Mouse (Mus musculus) cerebellum, adult 2 months (tissue): ENCODE data around the gene Adprm. TPM values are rescaled to one million over a fixed set of nuclear protein-coding genes. Genes with fewer than 3 reads are reported as not detected.

Source experiments
- DNase-seq, 2 experiments: peaks; one replicate each; pipeline ENCODE4 v3.0.0; 2021
- H3K27ac ChIP-seq: fragments of 200-500 bp; 2 replicates; pipeline ENCODE4 v1.5.1; 2012; ENCODE audit warnings: low read length, control low read depth, inconsistent platforms; ENCODE audit not compliant: insufficient read depth
- H3K27me3 ChIP-seq: fragments of 200-500 bp; 2 replicates; pipeline ENCODE4 v1.6.1; 2012; ENCODE audit warnings: inconsistent platforms, mild to moderate bottlenecking, low read length, moderate library complexity; ENCODE audit not compliant: control insufficient read depth, insufficient read depth
- H3K4me1 ChIP-seq: fragments of 200-500 bp; 2 replicates; pipeline ENCODE4 v1.6.1; 2011; ENCODE audit warnings: low read length; ENCODE audit not compliant: control insufficient read depth, insufficient read depth
- H3K4me3 ChIP-seq: fragments of 200-500 bp; replicated peaks from 2 replicates; pipeline ENCODE3; 2011; ENCODE audit warnings: mild to moderate bottlenecking, low read depth, low read length, control low read depth; ENCODE audit not compliant: insufficient read depth
- CTCF ChIP-seq: fragments of 200-500 bp; IDR thresholded peaks from 2 replicates; pipeline ENCODE4 v1.5.1; 2011; ENCODE audit warnings: low read depth, mild to moderate bottlenecking, control low read depth, low read length, moderate library complexity, borderline replicate concordance; ENCODE audit not compliant: insufficient read depth
- POLR2A ChIP-seq: fragments of 200-500 bp; IDR thresholded peaks from 2 replicates; pipeline ENCODE4 v1.6.1; 2011; ENCODE audit warnings: low read length, control low read depth, borderline replicate concordance; ENCODE audit not compliant: insufficient read depth
- WGBS: fragments of 180-500 bp; shearing (Covaris S2); methylation state at CpG from one replicate; pipeline ENCODE4 v1.1.7; 2018; 5-methylcytosine and 5-hydroxymethylcytosine counted together
- polyA plus RNA-seq: library from polyadenylated mRNA; depleted of rRNA; stranded (reverse); fragments of >200 nt; gene quantifications from 2 replicates; pipeline ENCODE4 v1.2.3, GENCODE M21; 2012

Gene Adprm
- polyA plus RNA-seq, 1 experiment, result 28.9 TPM

- no peak overlapping the region for H3K27ac ChIP-seq
- H3K4me3 ChIP-seq, result no peak overlapping the region
- no peak for DNase-seq
- no peaks in the 10 kb centered on the region for H3K27me3 ChIP-seq
- TF ChIP-seq CTCF (no peak), POLR2A (no peak)
- WGBS, result 84% methylated on average over 5 of the region's 5 CpGs
- H3K4me1 ChIP-seq, result no peaks in the 10 kb centered on the region; the same call in 1 of the 2 replicates
Observed at GRCm38 (mm10) chr11:67047199-67047598, 5.2 kb downstream of the Adprm start.

- Histone ChIP-seq H3K27ac (no peak overlapping the region), H3K27me3 (no peaks in the 10 kb centered on the region), H3K4me1 (no peaks in the 10 kb centered on the region; the same call in 1 of the 2 replicates), H3K4me3 (no peak overlapping the region)
- TF ChIP-seq CTCF, result no peak
- no peak for TF ChIP-seq POLR2A
- no peak for DNase-seq
- WGBS, result 85% methylated on average over 6 of the region's 6 CpGs
Observed at GRCm38 (mm10) chr11:67044959-67045358, 7.4 kb downstream of the Adprm start.

- 42% methylated on average over 8 of the region's 8 CpGs for WGBS
- TF ChIP-seq CTCF (no peak), POLR2A (no peak)
Observed at GRCm38 (mm10) chr11:67043007-67043406, 9.4 kb downstream of the Adprm start.

GRCm38 (mm10) chr11:67040483-67040882 is 11.9 kb downstream of the Adprm start:
- 96% methylated on average over 6 of the region's 6 CpGs for WGBS
- H3K27ac ChIP-seq, result no peak overlapping the region
- no peak overlapping the region for H3K4me3 ChIP-seq
- TF ChIP-seq CTCF (no peak), POLR2A (no peak)
- peaks cover 3% of the 10 kb centered on the region; the same call in 1 of the 2 replicates for H3K4me1 ChIP-seq
- no peak for DNase-seq
- no peaks in the 10 kb centered on the region for H3K27me3 ChIP-seq

More at GRCm38 (mm10) chr11:67043007-67043406, 9.4 kb downstream of the Adprm start:
- DNase-seq, result no peak
- no peak overlapping the region for H3K27ac ChIP-seq
- no peak overlapping the region for H3K4me3 ChIP-seq
- no peaks in the 10 kb centered on the region for H3K27me3 ChIP-seq
- peaks cover 3% of the 10 kb centered on the region; the same call in 1 of the 2 replicates for H3K4me1 ChIP-seq

GRCm38 (mm10) chr11:67039799-67040198 is 12.6 kb downstream of the Adprm start:
- TF ChIP-seq POLR2A (no peak), CTCF (no peak)
- Histone ChIP-seq H3K4me1 (peaks cover 3% of the 10 kb centered on the region; the same call in 1 of the 2 replicates), H3K27me3 (no peaks in the 10 kb centered on the region), H3K4me3 (no peak overlapping the region), H3K27ac (no peak overlapping the region)
- DNase-seq, result no peak
- 92% methylated on average over 3 of the region's 3 CpGs for WGBS

GRCm38 (mm10) chr11:67036892-67037291 is 15.5 kb downstream of the Adprm start:
- Histone ChIP-seq H3K27me3 (no peaks in the 10 kb centered on the region), H3K27ac (no peak overlapping the region), H3K4me3 (no peak overlapping the region), H3K4me1 (peaks cover 3% of the 10 kb centered on the region; the same call in 1 of the 2 replicates)
- no peak for DNase-seq
- 94% methylated on average over 9 of the region's 9 CpGs for WGBS
- TF ChIP-seq CTCF (no peak), POLR2A (no peak)

- Histone ChIP-seq H3K27ac (no peak overlapping the region), H3K4me3 (no peak overlapping the region), H3K27me3 (no peaks in the 10 kb centered on the region), H3K4me1 (peaks cover 3% of the 10 kb centered on the region; the same call in 1 of the 2 replicates)
- TF ChIP-seq POLR2A (no peak), CTCF (no peak)
- DNase-seq, result no peak
- WGBS, result 91% methylated on average over 6 of the region's 6 CpGs
Observed at GRCm38 (mm10) chr11:67036229-67036628, 16.2 kb downstream of the Adprm start.

- no peak for TF ChIP-seq CTCF
- no peak for TF ChIP-seq POLR2A
- H3K27ac ChIP-seq, result no peak overlapping the region
- H3K4me3 ChIP-seq, result no peak overlapping the region
- 83% methylated on average over 4 of the region's 4 CpGs for WGBS
- no peak for DNase-seq
- no peaks in the 10 kb centered on the region for H3K27me3 ChIP-seq
- H3K4me1 ChIP-seq, result peaks cover 3% of the 10 kb centered on the region; the same call in 1 of the 2 replicates
Observed at GRCm38 (mm10) chr11:67034775-67035485, 17.5 kb downstream of the Adprm start.
